In genomic region chr6:133975951-133976350, GRCm38 (mm10) we compare ENCODE assay signal across 29 mouse cellular contexts.
"Had no signal": no experiment of that assay in that cellular context is flagged by ENCODE, and none has a peak within 500 bp of the region (broad histone marks: within the 10 kb centered on the region; RNA-seq: fewer than 3 reads in every experiment).

No protein-coding gene starts in this region.

- H3K9me3 ChIP-seq: heart, embryonic 12.5 days; heart, embryonic 15.5 days; hindbrain, embryonic 10.5 days; hindbrain, embryonic 12.5 days; hindbrain, embryonic 13.5 days; hindbrain, embryonic 15.5 days; intestine, embryonic 15.5 days; kidney, embryonic 15.5 days had no signal

- H3K4me1 ChIP-seq: heart, embryonic 12.5 days; heart, embryonic 15.5 days; hindbrain, embryonic 10.5 days; hindbrain, embryonic 12.5 days; hindbrain, embryonic 13.5 days; hindbrain, embryonic 15.5 days; intestine, embryonic 15.5 days had no signal

- H3K4me3 ChIP-seq: heart, embryonic 12.5 days; heart, embryonic 13.5 days; heart, embryonic 15.5 days; hindbrain, embryonic 10.5 days; hindbrain, embryonic 12.5 days; hindbrain, embryonic 13.5 days; hindbrain, embryonic 15.5 days; intestine, embryonic 15.5 days; kidney, embryonic 15.5 days; layer of hippocampus, adult 2 months; left cerebral cortex, adult 2 months had no signal

- H3K36me3 ChIP-seq: heart, embryonic 12.5 days; heart, embryonic 13.5 days; heart, embryonic 15.5 days; hindbrain, embryonic 10.5 days; hindbrain, embryonic 12.5 days; hindbrain, embryonic 13.5 days; hindbrain, embryonic 15.5 days; intestine, embryonic 15.5 days; kidney, embryonic 15.5 days had no signal

- H3K27me3 ChIP-seq: heart, embryonic 12.5 days; heart, embryonic 13.5 days; heart, embryonic 15.5 days; hindbrain, embryonic 12.5 days; hindbrain, embryonic 13.5 days; hindbrain, embryonic 15.5 days; intestine, embryonic 15.5 days; kidney, embryonic 15.5 days had no signal

- H3K27ac ChIP-seq: heart, embryonic 13.5 days; heart, embryonic 15.5 days; hindbrain, embryonic 10.5 days; hindbrain, embryonic 12.5 days; hindbrain, embryonic 13.5 days; hindbrain, embryonic 14.5 days; hindbrain, embryonic 15.5 days; hindbrain, postnatal 0 days; intestine, embryonic 15.5 days; kidney, embryonic 15.5 days; kidney, postnatal 0 days; layer of hippocampus, adult 2 months; left cerebral cortex, adult 2 months had no signal

- DNase-seq: heart, postnatal 10 days; heart, postnatal 14 days; heart, postnatal 36 days; kidney, adult 11 months; kidney, adult 18-20 months; kidney, adult 2 months; kidney, adult 8-10 months; kidney, adult 9 months; kidney, postnatal 10 days; kidney, postnatal 14 days; kidney, postnatal 25 days; kidney, postnatal 36 days; kidney, postnatal 4 days; layer of hippocampus, adult 9-11 months; layer of hippocampus, postnatal 36 days had no signal
